Mouse (Mus musculus) hindbrain, embryonic 11.5 days (tissue): ENCODE measurements around the gene Sptssa. TPM values are rescaled to one million over a fixed set of nuclear protein-coding genes. Genes with fewer than 3 reads are reported as not detected.

Experiments used
- ATAC-seq: fragments of 200-750 bp; cut with Nextera tagmentation; 2 replicates; pipeline ENCODE4 v1.8.0; 2017; ENCODE audit warnings: mild to moderate bottlenecking, moderate TSS enrichment, moderate library complexity; ENCODE audit not compliant: low FRiP score
- DNase-seq: peaks from one replicate; pipeline ENCODE4 v3.0.0-alpha.2; 2015; ENCODE audit warnings: low spot score
- H3K27ac ChIP-seq: fragments of 300-500 bp; sonication (generic); 2 replicates; pipeline ENCODE4 v1.5.1; 2014; ENCODE audit warnings: mild to moderate bottlenecking, low read depth, low read length
- H3K27me3 ChIP-seq: fragments of 300-500 bp; sonication (generic); 2 replicates; pipeline ENCODE4 v1.6.1; 2014; ENCODE audit warnings: mild to moderate bottlenecking, low read length, moderate library complexity, mixed read lengths; ENCODE audit not compliant: control insufficient read depth, insufficient read depth
- H3K36me3 ChIP-seq: fragments of 300-500 bp; sonication (generic); 2 replicates; pipeline ENCODE4 v1.6.1; 2014; ENCODE audit warnings: mild to moderate bottlenecking, low read length, moderate library complexity, mixed read lengths; ENCODE audit not compliant: control insufficient read depth, insufficient read depth
- H3K4me1 ChIP-seq: fragments of 300-500 bp; sonication (generic); replicated peaks from 2 replicates; pipeline ENCODE4 v1.6.1; 2014; ENCODE audit warnings: low read length, mixed read lengths; ENCODE audit not compliant: control insufficient read depth, insufficient read depth
- H3K4me2 ChIP-seq: fragments of 300-500 bp; sonication (generic); replicated peaks from 2 replicates; pipeline ENCODE4 v1.6.1; 2014; ENCODE audit warnings: mild to moderate bottlenecking, low read depth, low read length
- H3K4me3 ChIP-seq: fragments of 300-500 bp; sonication (generic); 2 replicates; pipeline ENCODE4 v1.5.1; 2014; ENCODE audit warnings: low read depth, low read length
- H3K9ac ChIP-seq: fragments of 300-500 bp; sonication (generic); 2 replicates; pipeline ENCODE4 v1.6.1; 2014; ENCODE audit warnings: low read depth, low read length
- H3K9me3 ChIP-seq: fragments of 300-500 bp; sonication (generic); 2 replicates; pipeline ENCODE4 v1.6.1; 2016; ENCODE audit warnings: low read length; ENCODE audit not compliant: control insufficient read depth
- WGBS: fragments of 180-500 bp; shearing (Covaris S2); extraction: QIAGEN DNeasy Blood & Tissue Kit; methylation state at CpG from one replicate; pipeline ENCODE4 v1.1.7; 2014; 5-methylcytosine and 5-hydroxymethylcytosine counted together
- microRNA counts: library from miRNA; unstranded; fragments of <30 nt; microRNA quantifications from one replicate; lab custom pipeline; 2015
- polyA plus RNA-seq: library from polyadenylated mRNA; unstranded; fragments of >200 nt; fragmentation: Nextera tagmentation; extraction: Ambion mirVana; gene quantifications from 2 replicates; pipeline ENCODE4 v1.2.1, GENCODE M21; 2014

Gene Sptssa
- polyA plus RNA-seq, 1 experiment from 2014 or later: 206 TPM

- H3K4me2 ChIP-seq: no peak overlapping the region
- H3K4me1 ChIP-seq: no peaks in the 10 kb centered on the region
- H3K27ac ChIP-seq: no peak overlapping the region
- no peak for DNase-seq
- no peaks in the 10 kb centered on the region for H3K36me3 ChIP-seq
- no peak overlapping the region for H3K4me3 ChIP-seq
- H3K9ac ChIP-seq: no peak overlapping the region
- WGBS: 72% methylated on average over 3 of the region's 3 CpGs
- no peaks in the 10 kb centered on the region for H3K27me3 ChIP-seq
- no peaks in the 10 kb centered on the region for H3K9me3 ChIP-seq
- ATAC-seq: no peak
Measured at GRCm38 (mm10) chr12:54605203-54605602, 51.2 kb downstream of the Sptssa start.

GRCm38 (mm10) chr12:54603542-54604167, 52.7 kb downstream of the Sptssa start:
- no peaks in the 10 kb centered on the region for H3K36me3 ChIP-seq
- WGBS: 87% methylated on average over 9 of the region's 9 CpGs

GRCm38 (mm10) chr12:54600482-54600881, 55.9 kb downstream of the Sptssa start:
- ATAC-seq: no peak
- whole genome bisulfite sequencing: 98% methylated on average over 4 of the region's 4 CpGs
- H3K9ac ChIP-seq: no peak overlapping the region

More at GRCm38 (mm10) chr12:54603542-54604167, 52.7 kb downstream of the Sptssa start:
- Histone ChIP-seq H3K9ac (no peak overlapping the region), H3K27ac (no peak overlapping the region), H3K4me1 (no peaks in the 10 kb centered on the region), H3K4me2 (no peak overlapping the region), H3K4me3 (no peak overlapping the region), H3K27me3 (no peaks in the 10 kb centered on the region), H3K9me3 (no peaks in the 10 kb centered on the region)
- DNase-seq (no peak), ATAC-seq (no peak)

GRCm38 (mm10) chr12:54598358-54598757, 58.0 kb downstream of the Sptssa start:
- no peaks in the 10 kb centered on the region for H3K9me3 ChIP-seq
- H3K9ac ChIP-seq: no peak overlapping the region
- H3K27me3 ChIP-seq: no peaks in the 10 kb centered on the region
- H3K4me3 ChIP-seq: no peak overlapping the region
- WGBS: 95% methylated on average over 3 of the region's 3 CpGs
- no peak overlapping the region for H3K4me2 ChIP-seq
- no peak overlapping the region for H3K27ac ChIP-seq
- DNase-seq (no peak), ATAC-seq (no peak)
- no peaks in the 10 kb centered on the region for H3K4me1 ChIP-seq
- no peaks in the 10 kb centered on the region for H3K36me3 ChIP-seq

More at GRCm38 (mm10) chr12:54600482-54600881, 55.9 kb downstream of the Sptssa start:
- Histone ChIP-seq H3K9me3 (no peaks in the 10 kb centered on the region), H3K27me3 (no peaks in the 10 kb centered on the region), H3K27ac (no peak overlapping the region), H3K4me1 (no peaks in the 10 kb centered on the region), H3K36me3 (no peaks in the 10 kb centered on the region), H3K4me3 (no peak overlapping the region), H3K4me2 (no peak overlapping the region)
- DNase-seq: no peak

GRCm38 (mm10) chr12:54596715-54597114, 59.7 kb downstream of the Sptssa start:
- ATAC-seq (no peak), DNase-seq (no peak)
- 84% methylated on average over 4 of the region's 4 CpGs for WGBS
- H3K4me3 ChIP-seq: no peak overlapping the region
- no peak overlapping the region for H3K9ac ChIP-seq
- H3K9me3 ChIP-seq: no peaks in the 10 kb centered on the region
- H3K4me1 ChIP-seq: no peaks in the 10 kb centered on the region
- H3K27me3 ChIP-seq: no peaks in the 10 kb centered on the region
- no peak overlapping the region for H3K4me2 ChIP-seq
- no peaks in the 10 kb centered on the region for H3K36me3 ChIP-seq
- H3K27ac ChIP-seq: no peak overlapping the region

MicroRNAs encoded within 50 kb of the gene (microRNA counts, 519-probe panel; counts per million panel counts)
- not detected for microRNA mmu-miR-1892 (lab: Ali Mortazavi, UCI)

Other genes with a start within 250 kb of the Sptssa start
- gene Eapp, start 39.3 kb upstream of the Sptssa start, polyA plus RNA-seq: 84.7 and 90.5 TPM in 2 replicates
- 240 and 245 TPM in 2 replicates for gene Snx6, start 139.1 kb upstream of the Sptssa start, polyA plus RNA-seq
- gene Cfl2, start 206.3 kb upstream of the Sptssa start, polyA plus RNA-seq: 268 and 275 TPM in 2 replicates